Mouse (Mus musculus) olfactory bulb, adult 2 months (tissue): ENCODE measurements around the gene Ppp2r5e.

Source experiments
- CTCF ChIP-seq: fragments of 200-500 bp; IDR thresholded peaks from 2 replicates; pipeline ENCODE4 v1.5.1; 2012; ENCODE audit warnings: low read depth, mild to moderate bottlenecking, low read length, moderate library complexity; ENCODE audit not compliant: insufficient read depth
- POLR2A ChIP-seq: fragments of 200-500 bp; IDR thresholded peaks from 2 replicates; pipeline ENCODE4 v1.6.1; 2012; ENCODE audit warnings: mild to moderate bottlenecking, low read depth, low read length, moderate library complexity; ENCODE audit not compliant: insufficient read depth

DNA sequence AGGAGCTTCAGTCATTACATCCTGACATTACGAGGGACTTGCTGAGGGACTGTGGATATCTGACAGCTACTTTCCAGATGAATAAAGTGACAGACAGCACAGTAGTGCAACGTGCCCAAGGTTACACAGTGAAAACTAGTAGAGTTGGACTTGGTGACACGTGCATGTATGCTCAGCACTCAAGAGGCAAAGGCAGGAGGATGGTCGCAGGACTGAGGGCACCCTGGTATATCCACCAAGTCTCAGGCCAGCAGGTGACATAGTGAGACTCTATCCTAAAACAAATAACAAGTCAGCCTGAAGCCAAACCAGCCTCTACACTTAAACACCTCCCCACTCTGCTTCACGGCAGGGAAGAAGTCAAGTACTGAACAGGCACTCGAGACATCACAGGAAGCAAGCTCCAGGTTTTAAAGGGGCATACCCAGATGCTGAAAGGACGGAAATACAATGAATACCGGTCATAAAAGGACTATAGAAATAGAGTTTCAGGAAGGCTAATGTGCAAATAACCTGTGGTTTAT, 116.6 kb downstream of the Ppp2r5e start:
- TF ChIP-seq CTCF = no peak
- no peak for TF ChIP-seq POLR2A
